Comparison of ENCODE assay signal across 8 mouse cellular contexts in genomic region chr10:94944691-94945205, GRCm38 (mm10). TPM values are rescaled to one million over a fixed set of nuclear protein-coding genes. Genes with fewer than 3 reads are reported as not detected.
DNase-seq lines count a peak whose midpoint lies in the region; ATAC-seq and TF ChIP-seq lines count a peak whose summit lies in the region.

Gene Plxnc1, minus strand, starts transcription at chr10:94944835.

- peak; percentile 68 for ATAC-seq in frontal cortex, adult (ENCODE audit: low TSS enrichment)
- ATAC-seq in intestine, embryonic 16.5 days, result peak; percentile 56
- ATAC-seq in limb, embryonic 15.5 days (ENCODE audit: insufficient number of reproducible peaks, low FRiP score, low TSS enrichment, low read depth), result 0 out of 2 replicates have a peak, but pooled peaks have one; percentile 15
- peak; percentile 70 for ATAC-seq in midbrain, embryonic 14.5 days (ENCODE audit: low FRiP score, low TSS enrichment)

- no peaks in the 10 kb centered on the region for H3K36me3 ChIP-seq in intestine, embryonic 16.5 days (ENCODE audit: control insufficient read depth, insufficient read depth, low read length)
- H3K36me3 ChIP-seq in limb, embryonic 15.5 days, result no peaks in the 10 kb centered on the region
- no peaks in the 10 kb centered on the region for H3K36me3 ChIP-seq in midbrain, embryonic 14.5 days (ENCODE audit: control insufficient read depth, insufficient read depth, low read length)
- no peaks in the 10 kb centered on the region for H3K36me3 ChIP-seq in spleen, adult 2 months (ENCODE audit: control insufficient read depth, insufficient read depth, low read length)

- TF ChIP-seq POLR2A in spleen, adult 2 months (IDR thresholded peaks at IDR 0.05; ENCODE audit: low read depth, low read length), result peak; percentile 1; the same call in 1 of the 2 replicates

- no peaks in the 10 kb centered on the region for H3K9me3 ChIP-seq in intestine, embryonic 16.5 days (ENCODE audit: control insufficient read depth, low read length)
- no peaks in the 10 kb centered on the region for H3K9me3 ChIP-seq in limb, embryonic 15.5 days
- no peaks in the 10 kb centered on the region for H3K9me3 ChIP-seq in midbrain, embryonic 14.5 days (ENCODE audit: control insufficient read depth, low read length)

- whole genome bisulfite sequencing in intestine, embryonic 16.5 days, result under 1% methylated on average over 31 of the region's 57 CpGs
- WGBS in limb, embryonic 15.5 days, result under 1% methylated on average over 44 of the region's 57 CpGs
- under 1% methylated on average over 33 of the region's 57 CpGs for WGBS in midbrain, embryonic 14.5 days
- WGBS in spleen, adult 2 months, result 2% methylated on average over 26 of the region's 57 CpGs

- peaks cover 45% of the 10 kb centered on the region for H3K27me3 ChIP-seq in intestine, embryonic 16.5 days (replicated peaks; ENCODE audit: control insufficient read depth, insufficient read depth, low read length)
- peaks cover 59% of the 10 kb centered on the region for H3K27me3 ChIP-seq in limb, embryonic 15.5 days
- H3K27me3 ChIP-seq in midbrain, embryonic 14.5 days (ENCODE audit: control insufficient read depth, insufficient read depth, low read length), result no peaks in the 10 kb centered on the region
- peaks cover 5% of the 10 kb centered on the region for H3K27me3 ChIP-seq in spleen, adult 2 months (ENCODE audit: control insufficient read depth, insufficient read depth, low read length)

- H3K4me3 ChIP-seq in intestine, embryonic 16.5 days (ENCODE audit: low read length), result peak within 1 kb of the TSS; percentile 74
- H3K4me3 ChIP-seq in limb, embryonic 15.5 days, result peak within 1 kb of the TSS; percentile 75
- peak within 1 kb of the TSS; percentile 76 for H3K4me3 ChIP-seq in midbrain, embryonic 14.5 days (replicated peaks; ENCODE audit: low read depth, low read length)
- peak within 1 kb of the TSS; percentile 88 for H3K4me3 ChIP-seq in spleen, adult 2 months (ENCODE audit: extremely low read depth, insufficient read depth, insufficient read length)

- peak within 1 kb of the TSS; percentile 99 for H3K4me2 ChIP-seq in intestine, embryonic 16.5 days (ENCODE audit: low read depth, low read length)
- peak within 1 kb of the TSS; percentile 98 for H3K4me2 ChIP-seq in limb, embryonic 15.5 days
- peak within 1 kb of the TSS; percentile 76 for H3K4me2 ChIP-seq in midbrain, embryonic 14.5 days (ENCODE audit: low read length)

- TF ChIP-seq CTCF in spleen, adult 2 months (IDR thresholded peaks at IDR 0.05; ENCODE audit: extremely low read depth, insufficient read depth, insufficient read length, insufficient replicate concordance), result no peak

- no peak for DNase-seq in frontal cortex, postnatal 10 days (ENCODE audit: low spot score in 2 of 2)
- peak; percentile 69 to 80 for DNase-seq in cerebellum, postnatal 25 days
- peak; percentile 36 to 53 for DNase-seq in gastrocnemius, postnatal 4 days (ENCODE audit: low spot score in 2 of 2)
- peak; percentile 88 for DNase-seq in midbrain, embryonic 14.5 days
- DNase-seq in spleen, adult 2 months (ENCODE audit: low read depth in 1 of 2, low spot score in 2 of 2), result peak in 1 of 2 experiments; percentile 66

- peaks cover 19% of the 10 kb centered on the region for H3K4me1 ChIP-seq in intestine, embryonic 16.5 days (ENCODE audit: control insufficient read depth, insufficient read depth, low read length)
- peaks cover 31% of the 10 kb centered on the region for H3K4me1 ChIP-seq in limb, embryonic 15.5 days
- H3K4me1 ChIP-seq in midbrain, embryonic 14.5 days (ENCODE audit: control insufficient read depth, insufficient read depth, low read length), result peaks cover 24% of the 10 kb centered on the region
- peaks cover 13% of the 10 kb centered on the region; the same call in 1 of the 2 replicates for H3K4me1 ChIP-seq in spleen, adult 2 months (ENCODE audit: control insufficient read depth, insufficient read depth, insufficient read length)

- peak within 1 kb of the TSS; percentile 70 for H3K9ac ChIP-seq in intestine, embryonic 16.5 days (ENCODE audit: low read depth, low read length)
- peak within 1 kb of the TSS; percentile 61 for H3K9ac ChIP-seq in limb, embryonic 15.5 days
- peak within 1 kb of the TSS; percentile 93 for H3K9ac ChIP-seq in midbrain, embryonic 14.5 days (replicated peaks; ENCODE audit: low read length)

- H3K27ac ChIP-seq in intestine, embryonic 16.5 days (ENCODE audit: low read length), result no peak within 1 kb of the TSS
- H3K27ac ChIP-seq in limb, embryonic 15.5 days, result no peak within 1 kb of the TSS
- H3K27ac ChIP-seq in midbrain, embryonic 14.5 days (replicated peaks; ENCODE audit: low read depth, low read length), result peak within 1 kb of the TSS; percentile 96
- H3K27ac ChIP-seq in spleen, adult 2 months (ENCODE audit: insufficient read depth, low read length), result peak within 1 kb of the TSS; percentile 62

RNA-seq across cellular contexts. Expression of gene Plxnc1, which starts in this region (rescaled TPM):
- 1 to 10 TPM; 4.2 to 4.6 TPM for total RNA-seq in gastrocnemius, postnatal 4 days (2021)
- polyA plus RNA-seq in intestine, embryonic 16.5 days (2015; fragmentation: Nextera tagmentation; extraction: Ambion mirVana), result 0.72 and 0.75 TPM in 2 replicates
- polyA plus RNA-seq in limb, embryonic 15.5 days (2015; fragmentation: Nextera tagmentation; extraction: Ambion mirVana), result 1.8 TPM in 2 replicates
- polyA plus RNA-seq in midbrain, embryonic 14.5 days (2014; fragmentation: Nextera tagmentation; extraction: Ambion mirVana), result 23.0 and 23.4 TPM in 2 replicates
- polyA plus RNA-seq in spleen, adult 2 months (2012; rRNA removed), result 15.8 and 18.6 TPM in 2 replicates

Comparison
In these comparisons a context has a peak if more than half of its experiments do, and no peak if none do; other contexts are left out.
1. Peak in ATAC-seq, H3K4me3 ChIP-seq, H3K9ac ChIP-seq and H3K4me2 ChIP-seq in intestine, embryonic 16.5 days; RNA of the gene not detected or under 1 TPM.
2. ATAC-seq: peak in every context shown above with its lines; median percentile 70 in midbrain, embryonic 14.5 days; 68 in frontal cortex, adult; 56 in intestine, embryonic 16.5 days; 15 in limb, embryonic 15.5 days.
3. DNase-seq: peak in cerebellum, postnatal 25 days (2 of 2), gastrocnemius, postnatal 4 days (2 of 2) and midbrain, embryonic 14.5 days (single experiment); none in frontal cortex, postnatal 10 days (0 of 2).
4. H3K27ac ChIP-seq: peak in midbrain, embryonic 14.5 days (single experiment) and spleen, adult 2 months (single experiment); none in intestine, embryonic 16.5 days (single experiment) and limb, embryonic 15.5 days (single experiment).
5. Peak in every context shown above with its lines, with median percentiles within 50 percentile points of each other: H3K4me2 ChIP-seq, H3K4me3 ChIP-seq and H3K9ac ChIP-seq.